Mouse (Mus musculus) intestine, embryonic 15.5 days (tissue): ENCODE data around the gene Acat2. TPM values are rescaled to one million over a fixed set of nuclear protein-coding genes. Genes with fewer than 3 reads are reported as not detected.
"Not testable (repeated sequence)": the region's sequence is repeated elsewhere in the genome, so short reads cannot be mapped to it uniquely, and the experiment has no call there.

ENCODE experiments used
- ATAC-seq: fragments of 200-750 bp; cut with Nextera tagmentation; 2 replicates; pipeline ENCODE4 v1.8.0; 2017; ENCODE audit warnings: moderate TSS enrichment, moderate library complexity
- H3K27ac ChIP-seq: fragments of 300-500 bp; sonication (generic); 2 replicates; pipeline ENCODE4 v1.5.1; 2015; ENCODE audit warnings: mild to moderate bottlenecking, inconsistent platforms
- H3K27me3 ChIP-seq: fragments of 300-500 bp; sonication (generic); replicated peaks from 2 replicates; pipeline ENCODE4 v1.6.1; 2015; ENCODE audit warnings: inconsistent platforms
- H3K36me3 ChIP-seq: fragments of 300-500 bp; sonication (generic); 2 replicates; pipeline ENCODE4 v1.6.1; 2015; ENCODE audit warnings: inconsistent platforms
- H3K4me1 ChIP-seq: fragments of 300-500 bp; sonication (generic); replicated peaks from 2 replicates; pipeline ENCODE4 v1.6.1; 2015; ENCODE audit warnings: inconsistent platforms
- H3K4me2 ChIP-seq: fragments of 300-500 bp; sonication (generic); replicated peaks from 2 replicates; pipeline ENCODE4 v1.6.1; 2015; ENCODE audit warnings: mild to moderate bottlenecking, inconsistent platforms
- H3K4me3 ChIP-seq: fragments of 300-500 bp; sonication (generic); replicated peaks from 2 replicates; pipeline ENCODE4 v1.5.1; 2015; ENCODE audit warnings: inconsistent platforms
- H3K9ac ChIP-seq: fragments of 300-500 bp; sonication (generic); 2 replicates; pipeline ENCODE4 v1.6.1; 2015; ENCODE audit warnings: inconsistent platforms
- H3K9me3 ChIP-seq: fragments of 300-500 bp; sonication (generic); 2 replicates; pipeline ENCODE4 v1.6.1; 2016; ENCODE audit warnings: inconsistent platforms
- WGBS: fragments of 180-500 bp; shearing (Covaris S2); methylation state at CpG from one replicate; pipeline ENCODE4 v1.1.7; 2015; 5-methylcytosine and 5-hydroxymethylcytosine counted together
- polyA plus RNA-seq: library from polyadenylated mRNA; unstranded; fragments of >200 nt; fragmentation: Nextera tagmentation; extraction: Ambion mirVana; gene quantifications from 2 replicates; pipeline ENCODE4 v1.2.1, GENCODE M21; 2015

Gene Acat2
- 230 and 240 TPM in 2 replicates for polyA plus RNA-seq

DNA sequence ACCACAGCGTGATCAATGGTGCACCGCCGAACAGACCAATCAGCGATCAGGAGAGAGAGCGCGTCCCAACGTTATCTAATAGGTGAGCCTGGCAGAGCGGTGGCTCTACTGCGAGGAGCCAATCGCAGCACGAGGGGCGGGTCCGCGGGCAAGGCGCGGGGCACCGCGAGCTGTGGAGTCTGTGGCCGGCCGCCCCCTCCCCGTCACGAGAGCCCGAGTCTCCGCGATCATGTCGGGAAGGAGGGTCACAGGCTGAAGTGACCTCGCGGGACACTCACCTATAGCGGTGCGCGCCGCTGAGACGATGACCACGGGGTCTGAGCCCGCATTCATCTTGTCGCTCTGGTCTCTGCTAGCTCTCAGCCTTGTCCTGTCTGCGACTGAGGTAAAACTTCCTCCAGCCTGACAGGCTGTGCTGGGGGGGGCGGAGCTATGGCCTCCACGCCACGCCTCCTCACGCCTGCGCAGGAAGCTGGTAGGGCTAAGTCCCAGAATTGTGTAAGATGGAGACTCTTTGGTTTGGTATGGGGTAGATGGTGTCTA lies at the start of gene Acat2:
Acat2 (minus strand) TSS at position 417 of the 543 bp plus-strand sequence.
- H3K9me3 ChIP-seq = no peaks in the 10 kb centered on the region
- peak within 1 kb of the TSS; percentile 80 for H3K4me2 ChIP-seq
- peak within 1 kb of the TSS; percentile 76 for H3K4me3 ChIP-seq
- H3K4me1 ChIP-seq = 0 out of 2 replicates have a peak, but pooled peaks cover 5% of the 10 kb centered on the region
- no peaks in the 10 kb centered on the region for H3K27me3 ChIP-seq
- WGBS = under 1% methylated on average over 42 of the region's 42 CpGs
- peak; percentile 99 for ATAC-seq
- H3K36me3 ChIP-seq = no peaks in the 10 kb centered on the region
- peak within 1 kb of the TSS; percentile 84 for H3K27ac ChIP-seq
- peak within 1 kb of the TSS; percentile 63 for H3K9ac ChIP-seq

DNA sequence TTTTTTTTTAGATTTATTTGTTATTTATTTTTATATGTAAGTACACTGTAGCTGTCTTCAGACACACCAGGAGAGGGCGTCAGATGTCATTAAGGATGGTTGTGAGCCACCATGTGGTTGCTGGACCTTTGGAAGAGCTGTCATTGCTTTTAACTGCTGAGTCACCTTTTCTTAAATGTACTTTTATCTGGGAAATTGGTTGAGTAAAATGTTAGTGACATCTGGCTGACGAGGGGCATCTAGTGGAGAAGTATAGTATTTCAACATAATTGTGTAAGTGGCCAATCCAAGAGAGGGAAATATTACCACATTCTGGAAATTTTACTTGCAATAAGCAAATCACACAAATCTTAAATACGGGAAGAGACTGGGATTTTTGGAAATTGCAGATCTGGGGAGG lies 49.3 kb upstream of the Acat2 start:
- H3K27me3 ChIP-seq = no peaks in the 10 kb centered on the region
- no peak overlapping the region for H3K4me2 ChIP-seq
- no peak overlapping the region for H3K9ac ChIP-seq
- 0 out of 2 replicates have a peak, but pooled peaks cover 12% of the 10 kb centered on the region for H3K36me3 ChIP-seq
- no peaks in the 10 kb centered on the region for H3K9me3 ChIP-seq
- peaks cover 7% of the 10 kb centered on the region for H3K4me1 ChIP-seq
- H3K4me3 ChIP-seq = no peak overlapping the region
- H3K27ac ChIP-seq = no peak overlapping the region
- no peak for ATAC-seq
- 22% methylated on average over 3 of the region's 3 CpGs for WGBS

DNA sequence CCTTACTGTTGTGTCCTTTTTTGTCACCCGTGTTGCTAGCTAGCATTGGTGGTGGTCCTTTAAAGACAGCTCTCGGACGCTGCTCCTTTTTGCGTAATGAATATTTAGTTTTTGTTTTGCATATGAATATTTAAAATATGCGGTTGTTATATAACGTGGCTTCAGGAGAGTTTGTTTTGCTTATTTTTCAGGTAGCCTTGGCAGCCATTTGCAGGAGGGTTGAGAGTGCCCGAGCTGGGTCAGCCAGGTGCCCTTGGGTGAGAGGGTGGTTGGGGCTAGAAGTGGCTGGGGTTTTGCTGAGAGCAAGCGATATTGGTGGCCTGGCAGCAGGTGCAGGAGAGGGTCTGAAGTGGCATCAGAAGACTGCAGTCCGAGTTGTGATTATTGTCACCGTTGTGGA lies 48.0 kb upstream of the Acat2 start:
- Histone ChIP-seq H3K36me3 (0 out of 2 replicates have a peak, but pooled peaks cover 5% of the 10 kb centered on the region), H3K9ac (peak overlapping the region; percentile 76), H3K27ac (peak overlapping the region; percentile 88), H3K4me2 (peak overlapping the region; percentile 85), H3K27me3 (no peaks in the 10 kb centered on the region), H3K4me3 (peak overlapping the region; percentile 82), H3K4me1 (peaks cover 7% of the 10 kb centered on the region), H3K9me3 (no peaks in the 10 kb centered on the region)
- 0 out of 2 replicates have a peak, but pooled peaks have one; percentile 7 for ATAC-seq
- 3% methylated on average over 10 of the region's 10 CpGs for WGBS

DNA sequence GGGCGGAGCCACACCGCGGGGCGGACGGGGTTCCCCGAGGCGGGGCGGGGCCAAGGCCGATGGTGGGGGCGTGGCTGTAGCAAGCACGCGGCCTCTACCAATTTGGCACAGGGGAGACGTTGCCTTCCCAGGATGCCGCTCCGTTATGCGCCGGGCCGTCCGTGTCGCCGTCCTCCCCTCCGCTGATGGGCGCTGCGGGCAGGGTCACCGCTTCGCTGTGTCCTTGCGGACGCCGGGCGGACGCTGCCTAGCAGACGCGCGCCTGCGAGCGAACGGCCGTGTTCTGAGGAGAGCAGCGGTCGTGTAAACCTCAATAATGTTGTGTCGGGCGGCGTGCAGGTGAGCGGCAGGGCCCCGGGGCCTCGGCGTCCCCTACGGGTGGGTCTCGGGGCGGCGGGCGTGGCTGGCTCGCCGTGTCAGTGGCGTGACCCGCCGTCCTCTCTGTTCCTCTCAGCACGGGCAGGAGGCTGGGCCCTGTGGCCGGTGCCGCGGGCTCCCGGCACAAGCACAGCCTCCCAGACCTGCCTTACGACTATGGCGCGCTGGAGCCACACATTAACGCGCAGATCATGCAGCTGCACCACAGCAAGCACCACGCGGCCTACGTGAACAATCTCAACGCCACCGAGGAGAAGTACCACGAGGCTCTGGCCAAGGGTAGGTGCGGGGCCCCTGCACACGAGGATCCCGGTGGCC lies 47.3 kb upstream of the Acat2 start:
- Histone ChIP-seq H3K36me3 (0 out of 2 replicates have a peak, but pooled peaks cover 5% of the 10 kb centered on the region), H3K27ac (peak overlapping the region; percentile 88), H3K4me1 (peaks cover 7% of the 10 kb centered on the region), H3K9ac (peak overlapping the region; percentile 76), H3K4me3 (peak overlapping the region; percentile 82), H3K4me2 (peak overlapping the region; percentile 85), H3K9me3 (no peaks in the 10 kb centered on the region), H3K27me3 (no peaks in the 10 kb centered on the region)
- peak; percentile 98 for ATAC-seq
- WGBS = under 1% methylated on average over 76 of the region's 76 CpGs

DNA sequence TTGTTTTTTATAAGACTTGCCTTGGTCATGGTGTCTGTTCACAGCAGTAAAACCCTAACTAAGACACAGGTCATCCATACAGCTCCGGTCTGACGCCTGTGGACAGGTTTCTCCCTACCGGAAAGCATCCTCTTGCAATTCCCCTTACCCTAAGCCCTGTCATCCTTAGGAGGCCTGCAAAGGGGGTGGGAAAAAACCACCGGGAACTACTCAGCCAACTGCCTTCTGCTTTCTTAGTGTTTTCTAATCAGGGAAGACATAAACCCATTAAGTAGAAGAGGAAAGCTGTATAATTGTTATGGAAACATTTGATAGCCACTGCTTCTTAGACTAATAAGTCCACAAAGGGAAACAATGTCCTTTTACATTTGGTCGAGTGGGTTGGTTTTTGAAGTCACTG lies 46.4 kb upstream of the Acat2 start:
- Histone ChIP-seq H3K36me3 (0 out of 2 replicates have a peak, but pooled peaks cover 2% of the 10 kb centered on the region), H3K4me3 (no peak overlapping the region), H3K9ac (no peak overlapping the region), H3K27me3 (no peaks in the 10 kb centered on the region), H3K27ac (no peak overlapping the region), H3K4me2 (peak overlapping the region; percentile 85), H3K4me1 (peaks cover 7% of the 10 kb centered on the region), H3K9me3 (no peaks in the 10 kb centered on the region)
- 42% methylated on average over 5 of the region's 5 CpGs for WGBS
- no peak for ATAC-seq

DNA sequence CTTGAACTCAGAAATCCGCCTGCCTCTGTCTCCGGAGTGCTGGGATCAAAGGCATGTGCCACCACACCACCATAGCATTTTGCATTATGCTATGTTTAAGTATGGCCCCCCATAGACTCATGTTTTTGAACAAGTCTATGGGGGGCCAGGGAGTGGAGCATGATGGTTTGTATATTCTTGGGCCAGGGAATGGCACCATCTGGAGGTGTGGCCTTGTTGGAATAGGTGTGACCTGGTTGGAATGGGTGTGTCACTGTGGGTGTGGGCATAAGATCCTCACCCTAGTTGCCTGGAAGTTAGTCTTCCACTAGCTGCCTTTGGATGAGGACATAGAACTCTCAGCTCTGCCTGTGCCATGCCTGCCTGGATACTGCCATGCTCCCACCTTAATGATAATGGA lies 46.0 kb upstream of the Acat2 start, which contains the start of gene Sod2:
Sod2 (plus strand) TSS at position 301 of the 400 bp plus-strand sequence.
- Histone ChIP-seq H3K27ac (peak within 1 kb of the TSS; percentile 88; the same call in 1 of the 2 replicates), H3K9ac (peak within 1 kb of the TSS; percentile 76), H3K4me2 (peak within 1 kb of the TSS; percentile 85), H3K4me3 (peak within 1 kb of the TSS; percentile 82)
- not testable (repeated sequence) for ATAC-seq, H3K4me1 ChIP-seq, H3K9me3 ChIP-seq, H3K27me3 ChIP-seq, H3K36me3 ChIP-seq
- WGBS = 93% methylated on average over 2 of the region's 2 CpGs

DNA sequence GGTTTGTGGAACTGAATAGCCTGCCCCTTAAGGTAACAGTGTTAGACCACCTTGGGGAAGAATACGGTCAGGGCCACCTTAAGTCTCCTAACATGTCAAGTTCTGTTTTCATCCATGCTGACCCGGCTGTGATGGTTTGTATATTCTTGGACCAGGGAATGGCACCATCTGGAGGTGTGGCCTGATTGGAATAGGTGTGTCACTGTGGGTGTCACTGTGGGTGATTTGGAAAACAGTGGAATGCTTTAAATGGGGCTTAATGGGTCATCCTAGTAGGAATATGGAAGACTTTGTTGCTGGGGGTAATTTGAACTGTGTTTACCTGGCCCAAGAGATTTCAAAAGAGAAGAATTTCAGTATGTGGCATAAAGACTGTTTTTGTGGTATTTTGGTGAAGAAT lies 43.9 kb upstream of the Acat2 start:
- not testable (repeated sequence) for H3K4me2 ChIP-seq, H3K4me1 ChIP-seq, H3K27me3 ChIP-seq, H3K9ac ChIP-seq, H3K27ac ChIP-seq, ATAC-seq, H3K36me3 ChIP-seq, H3K4me3 ChIP-seq, H3K9me3 ChIP-seq
- 72% methylated on average over 2 of the region's 2 CpGs for WGBS

DNA sequence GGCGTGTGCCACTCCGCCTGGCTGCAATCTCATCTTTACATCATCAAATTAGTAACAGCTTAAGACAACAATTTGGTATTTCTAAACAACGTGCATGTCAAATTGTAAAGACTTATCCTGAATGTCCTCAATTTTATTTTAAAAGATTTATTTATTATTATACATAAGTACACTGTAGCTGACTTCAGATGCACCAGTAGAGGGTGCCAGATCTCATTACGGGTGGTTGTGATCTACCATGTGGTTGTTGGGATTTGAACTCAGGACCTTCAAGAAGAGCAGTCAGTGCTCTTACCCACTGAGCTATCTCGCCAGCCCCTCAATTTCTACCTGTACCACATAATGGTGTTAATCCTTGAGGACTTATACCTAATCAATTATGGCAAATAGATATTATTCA lies 41.7 kb upstream of the Acat2 start:
- not testable (repeated sequence) for H3K4me2 ChIP-seq, H3K9ac ChIP-seq, H3K4me3 ChIP-seq, H3K36me3 ChIP-seq, H3K9me3 ChIP-seq, ATAC-seq, H3K27me3 ChIP-seq, H3K27ac ChIP-seq, H3K4me1 ChIP-seq
- WGBS = 90% methylated on average over 5 of the region's 5 CpGs

DNA sequence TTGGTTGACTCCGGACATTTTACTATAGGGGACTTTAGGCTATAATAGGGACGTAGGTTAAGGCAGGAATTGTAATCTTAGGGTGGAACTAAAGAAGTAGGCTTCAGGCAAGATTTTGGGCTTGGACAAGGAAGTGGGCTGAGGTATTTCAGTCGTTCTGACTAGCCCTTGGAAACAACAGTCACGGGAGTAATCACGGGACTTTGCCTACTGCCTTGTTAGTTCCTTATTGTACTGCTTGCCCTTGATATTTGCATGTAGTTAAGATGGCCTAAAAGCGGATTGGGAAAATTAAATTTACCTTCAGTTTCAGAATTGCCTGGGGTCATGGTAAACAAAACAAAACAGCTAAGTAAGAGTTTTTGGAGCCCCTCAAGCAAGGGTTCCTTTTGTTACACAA lies 38.5 kb upstream of the Acat2 start:
- no peaks in the 10 kb centered on the region for H3K27me3 ChIP-seq
- 76% methylated on average over 6 of the region's 6 CpGs for WGBS
- no peaks in the 10 kb centered on the region for H3K4me1 ChIP-seq
- ATAC-seq = no peak
- no peaks in the 10 kb centered on the region for H3K9me3 ChIP-seq
- no peak overlapping the region for H3K27ac ChIP-seq
- H3K36me3 ChIP-seq = no peaks in the 10 kb centered on the region
- no peak overlapping the region for H3K4me2 ChIP-seq
- no peak overlapping the region for H3K9ac ChIP-seq
- H3K4me3 ChIP-seq = no peak overlapping the region

DNA sequence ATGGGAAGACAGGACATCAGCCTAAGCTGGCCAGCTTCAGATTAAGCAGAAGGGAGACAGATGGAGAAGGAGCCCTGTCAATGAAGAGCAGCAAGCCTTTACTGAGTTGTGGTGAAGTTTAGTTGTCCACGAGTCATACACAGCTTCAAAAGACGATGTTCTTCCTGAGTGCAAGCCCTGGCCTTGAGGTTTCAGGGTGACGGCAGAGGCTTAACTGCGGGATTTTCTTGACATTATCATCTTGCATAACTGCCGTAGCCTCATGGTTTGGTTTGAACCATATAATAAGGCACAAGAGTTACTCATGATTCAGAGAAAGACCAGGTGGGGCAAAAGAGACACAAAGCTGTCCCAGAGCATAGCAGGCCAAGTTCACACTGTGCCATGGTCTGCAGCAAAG lies 37.3 kb upstream of the Acat2 start:
- no peaks in the 10 kb centered on the region for H3K27me3 ChIP-seq
- ATAC-seq = no peak
- no peak overlapping the region for H3K4me3 ChIP-seq
- no peak overlapping the region for H3K9ac ChIP-seq
- H3K36me3 ChIP-seq = no peaks in the 10 kb centered on the region
- 82% methylated on average over 5 of the region's 5 CpGs for WGBS
- H3K27ac ChIP-seq = no peak overlapping the region
- H3K4me2 ChIP-seq = no peak overlapping the region
- no peaks in the 10 kb centered on the region for H3K4me1 ChIP-seq
- H3K9me3 ChIP-seq = no peaks in the 10 kb centered on the region

DNA sequence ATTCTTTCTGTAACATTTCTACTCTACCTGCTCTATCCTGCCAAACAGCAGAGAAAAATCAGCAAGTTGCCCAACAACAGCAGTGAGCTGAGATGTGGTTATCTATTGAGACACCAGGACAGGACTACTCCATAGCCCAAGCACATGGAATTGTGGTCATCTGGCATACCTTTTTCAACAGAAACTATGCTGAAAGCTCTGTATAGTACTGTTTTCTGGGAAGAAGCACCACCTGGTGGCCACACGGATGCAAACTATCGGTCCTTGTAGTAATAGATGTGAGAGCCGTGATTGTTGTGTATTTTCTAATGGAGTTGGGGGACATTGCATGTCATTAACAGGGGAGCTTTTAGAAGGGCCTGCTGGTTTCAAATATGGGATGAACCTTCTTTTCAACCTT lies 35.8 kb upstream of the Acat2 start:
- Histone ChIP-seq H3K27me3 (no peaks in the 10 kb centered on the region), H3K9ac (no peak overlapping the region), H3K9me3 (no peaks in the 10 kb centered on the region), H3K27ac (no peak overlapping the region), H3K4me1 (no peaks in the 10 kb centered on the region), H3K4me3 (no peak overlapping the region), H3K4me2 (no peak overlapping the region), H3K36me3 (no peaks in the 10 kb centered on the region)
- 29% methylated on average over 3 of the region's 3 CpGs for WGBS
- ATAC-seq = no peak

DNA sequence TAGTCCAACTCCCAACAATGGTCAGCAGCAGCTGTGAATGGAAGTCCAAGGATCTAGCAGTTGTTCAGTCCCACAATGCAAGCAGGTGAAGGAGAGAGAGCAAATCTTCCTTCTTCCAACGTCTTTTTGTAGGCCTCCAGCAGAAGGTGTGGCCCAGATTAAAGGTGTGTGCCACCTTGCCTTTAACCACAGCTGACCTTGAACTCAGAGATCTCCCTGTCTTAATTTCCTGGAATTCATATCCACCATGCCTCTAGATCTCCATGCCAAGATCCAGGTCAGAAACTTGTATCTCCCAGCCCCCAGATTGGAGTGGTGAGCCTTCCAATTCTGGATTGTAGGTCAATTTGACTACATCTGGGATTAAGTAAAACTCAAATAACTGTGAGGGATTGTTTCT lies 33.5 kb upstream of the Acat2 start, which contains the start of gene Wtap:
Wtap (minus strand) TSS at position 101 of the 400 bp plus-strand sequence.
- 61% methylated on average over 1 of the region's 1 CpGs for WGBS
- H3K4me3 ChIP-seq = peak within 1 kb of the TSS; percentile 100
- no peaks in the 10 kb centered on the region for H3K4me1 ChIP-seq
- H3K9ac ChIP-seq = peak within 1 kb of the TSS; percentile 100
- peak within 1 kb of the TSS; percentile 66 for H3K4me2 ChIP-seq
- no peaks in the 10 kb centered on the region for H3K27me3 ChIP-seq
- ATAC-seq = no peak
- no peaks in the 10 kb centered on the region for H3K36me3 ChIP-seq
- H3K27ac ChIP-seq = peak within 1 kb of the TSS; percentile 100; the same call in 1 of the 2 replicates
- H3K9me3 ChIP-seq = no peaks in the 10 kb centered on the region
